Mouse (Mus musculus) heart, adult 2 months (tissue): Measurements from ENCODE around the gene Pdxk. TPM values are rescaled to one million over a fixed set of nuclear protein-coding genes. Genes with fewer than 3 reads are reported as not detected.

Experiments
- DNase-seq, 2 experiments: peaks; one replicate each; pipeline ENCODE4 v3.0.0; 2021
- H3K27ac ChIP-seq: fragments of 200-600 bp; 2 replicates; pipeline ENCODE4 v1.8.1; 2022
- H3K27me3 ChIP-seq: fragments of 200-500 bp; 2 replicates; pipeline ENCODE4 v1.6.1; 2012; ENCODE audit warnings: mild to moderate bottlenecking, low read length, inconsistent platforms, mixed read lengths; ENCODE audit not compliant: control insufficient read depth, insufficient read depth
- H3K36me3 ChIP-seq: fragments of 200-500 bp; 2 replicates; pipeline ENCODE4 v1.6.1; 2012; ENCODE audit warnings: low read length, inconsistent platforms; ENCODE audit not compliant: control insufficient read depth, insufficient read depth
- H3K4me1 ChIP-seq: fragments of 200-500 bp; 2 replicates; pipeline ENCODE4 v1.6.1; 2011; ENCODE audit warnings: low read length; ENCODE audit not compliant: control insufficient read depth, insufficient read depth
- H3K4me3 ChIP-seq: fragments of 200-600 bp; 2 replicates; pipeline ENCODE4 v1.8.1; 2022
- H3K79me2 ChIP-seq: fragments of 200-500 bp; replicated peaks from 2 replicates; pipeline ENCODE4 v1.6.1; 2012; ENCODE audit warnings: mild to moderate bottlenecking, inconsistent platforms, low read length, moderate library complexity, mixed read lengths; ENCODE audit not compliant: control insufficient read depth, insufficient read depth
- H3K9ac ChIP-seq: fragments of 200-500 bp; 2 replicates; pipeline ENCODE4 v1.6.1; 2012; ENCODE audit warnings: low read depth, mild to moderate bottlenecking, control low read depth, inconsistent platforms, low read length, mixed read lengths
- CTCF ChIP-seq: fragments of 200-600 bp; IDR thresholded peaks from 2 replicates; pipeline ENCODE4 v1.8.1; 2022; ENCODE audit warnings: antibody characterized with exemption, mild to moderate bottlenecking, moderate library complexity
- EP300 ChIP-seq: fragments of 200-500 bp; IDR thresholded peaks from 2 replicates; pipeline ENCODE4 v1.6.1; 2011; ENCODE audit warnings: low read depth, low read length, control low read depth; ENCODE audit not compliant: insufficient read depth
- POLR2A ChIP-seq: fragments of 200-500 bp; IDR thresholded peaks from 2 replicates; pipeline ENCODE4 v1.6.1; 2011; ENCODE audit warnings: mild to moderate bottlenecking, low read depth, low read length, control low read depth; ENCODE audit not compliant: insufficient read depth
- WGBS: fragments of 180-500 bp; shearing (Covaris S2); methylation state at CpG from one replicate; pipeline ENCODE4 v1.1.7; 2018; 5-methylcytosine and 5-hydroxymethylcytosine counted together
- intact Hi-C: fragments of 180-260 bp; cut with DNase I; formaldehyde crosslinking; loops from one replicate; pipeline ENCODE4 v1.15.1; 2025
- polyA plus RNA-seq: library from polyadenylated mRNA; depleted of rRNA; stranded (reverse); fragments of >200 nt; gene quantifications from 2 replicates; pipeline ENCODE4 v1.2.3, GENCODE M21; 2012
- total RNA-seq, 2 experiments: library from RNA; stranded (reverse); gene quantifications; 2 replicates each; pipeline ENCODE4 v1.2.3; 2021

Gene Pdxk
- total and polyA plus RNA-seq, 3 experiments, result 10.1 to 12.4 (median 12.1) TPM

GRCm38 (mm10) chr10:78429776-78430175 is 35.0 kb downstream of the Pdxk start:
- no peaks in the 10 kb centered on the region for H3K79me2 ChIP-seq
- no peaks in the 10 kb centered on the region for H3K27me3 ChIP-seq
- no peak overlapping the region for H3K4me3 ChIP-seq
- intact Hi-C loops, result loop anchor here (10.0 kb wide), 1 partner anchor 145 kb away; the partner anchor contains the start of gene Ilvbl
- peaks cover 2% of the 10 kb centered on the region; the same call in 1 of the 2 replicates for H3K4me1 ChIP-seq
- H3K27ac ChIP-seq, result no peak overlapping the region
- TF ChIP-seq POLR2A (no peak), EP300 (no peak)
- 89% methylated on average over 2 of the region's 2 CpGs for WGBS
- DNase-seq, result no peak
- no peaks in the 10 kb centered on the region for H3K36me3 ChIP-seq
- no peak overlapping the region for H3K9ac ChIP-seq

- H3K79me2 ChIP-seq, result no peaks in the 10 kb centered on the region
- H3K27ac ChIP-seq, result no peak overlapping the region
- 78% methylated on average over 5 of the region's 5 CpGs for WGBS
- H3K4me3 ChIP-seq, result no peak overlapping the region
- peaks cover 2% of the 10 kb centered on the region; the same call in 1 of the 2 replicates for H3K4me1 ChIP-seq
- H3K36me3 ChIP-seq, result no peaks in the 10 kb centered on the region
- intact Hi-C loops, result loop anchor here (10.0 kb wide), 1 partner anchor 146 kb away; the partner anchor contains the start of gene Ilvbl
- no peak for DNase-seq
- H3K9ac ChIP-seq, result no peak overlapping the region
- H3K27me3 ChIP-seq, result no peaks in the 10 kb centered on the region
- TF ChIP-seq POLR2A, result no peak
- no peak for TF ChIP-seq EP300
- no peak for TF ChIP-seq CTCF
Observed at GRCm38 (mm10) chr10:78429180-78429579, 35.6 kb downstream of the Pdxk start.

- 92% methylated on average over 11 of the region's 11 CpGs for WGBS
- no peaks in the 10 kb centered on the region for H3K79me2 ChIP-seq
- H3K36me3 ChIP-seq, result no peaks in the 10 kb centered on the region
- H3K4me3 ChIP-seq, result no peak overlapping the region
- peaks cover 2% of the 10 kb centered on the region; the same call in 1 of the 2 replicates for H3K4me1 ChIP-seq
- intact Hi-C loops, result loop anchor here (10.0 kb wide), 1 partner anchor 147 kb away; the partner anchor contains the start of gene Ilvbl
- no peak for TF ChIP-seq POLR2A
- TF ChIP-seq CTCF, result no peak
- TF ChIP-seq EP300, result no peak
- no peak overlapping the region for H3K27ac ChIP-seq
- no peak overlapping the region for H3K9ac ChIP-seq
- DNase-seq, result no peak
- H3K27me3 ChIP-seq, result no peaks in the 10 kb centered on the region
Observed at GRCm38 (mm10) chr10:78428070-78428469, 36.7 kb downstream of the Pdxk start.

GRCm38 (mm10) chr10:78426117-78426735 is 38.5 kb downstream of the Pdxk start:
- H3K27ac ChIP-seq, result peak overlapping the region; percentile 76
- no peaks in the 10 kb centered on the region for H3K27me3 ChIP-seq
- H3K36me3 ChIP-seq, result no peaks in the 10 kb centered on the region
- TF ChIP-seq CTCF (no peak), POLR2A (no peak), EP300 (no peak)
- intact Hi-C loops, result loop anchor here (10.0 kb wide), 1 partner anchor 149 kb away; the partner anchor contains the start of gene Ilvbl
- no peaks in the 10 kb centered on the region for H3K79me2 ChIP-seq
- peak overlapping the region; percentile 83 for H3K9ac ChIP-seq
- WGBS, result 51% methylated on average over 6 of the region's 6 CpGs
- H3K4me1 ChIP-seq, result peaks cover 2% of the 10 kb centered on the region; the same call in 1 of the 2 replicates
- peak overlapping the region; percentile 63 for H3K4me3 ChIP-seq
- DNase-seq, result peak; percentile 33 to 43

GRCm38 (mm10) chr10:78425181-78426041 is 39.4 kb downstream of the Pdxk start, which contains the start of gene Cstb:
TSS of gene Cstb (plus strand) at chr10:78425669.
- intact Hi-C loops, result loop anchor here (10.0 kb wide), 1 partner anchor 149 kb away; the partner anchor contains the start of gene Ilvbl
- peak within 1 kb of the TSS; percentile 76 for H3K27ac ChIP-seq
- peaks cover 2% of the 10 kb centered on the region; the same call in 1 of the 2 replicates for H3K4me1 ChIP-seq
- peak; percentile 87 to 88 for DNase-seq
- H3K4me3 ChIP-seq, result peak within 1 kb of the TSS; percentile 63
- H3K79me2 ChIP-seq, result no peaks in the 10 kb centered on the region
- TF ChIP-seq CTCF (no peak), POLR2A (peak; percentile 70), EP300 (0 out of 2 replicates have a peak, but pooled peaks have one; percentile 37)
- H3K36me3 ChIP-seq, result no peaks in the 10 kb centered on the region
- H3K27me3 ChIP-seq, result no peaks in the 10 kb centered on the region
- 2% methylated on average over 40 of the region's 40 CpGs for WGBS
- H3K9ac ChIP-seq, result peak within 1 kb of the TSS; percentile 83
